ENCODE assay signal across 15 mouse cellular contexts in the genomic region with DNA sequence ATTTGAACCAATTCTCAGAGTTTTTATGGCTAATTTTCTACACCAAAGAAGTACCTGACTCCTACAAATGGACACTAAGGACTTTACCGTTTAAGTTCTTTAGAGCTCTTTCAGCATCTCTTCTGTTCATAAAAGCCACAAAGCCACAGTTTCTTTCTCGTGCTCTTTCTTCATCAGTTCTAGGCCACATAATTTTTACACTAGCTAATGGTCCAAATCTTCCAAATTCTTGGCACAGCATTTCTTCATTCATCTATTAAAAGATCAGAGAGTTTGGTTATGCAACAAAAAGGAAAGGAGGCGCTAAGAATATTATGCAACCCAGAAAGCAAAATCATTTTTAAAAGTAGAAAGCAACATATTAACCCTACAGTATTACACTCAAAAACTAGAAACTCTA.
"Had no signal": no experiment of that assay in that cellular context is flagged by ENCODE, and none has a peak within 500 bp of the region (broad histone marks: within the 10 kb centered on the region; RNA-seq: fewer than 3 reads in every experiment).

No protein-coding gene starts in this region.

- H3K4me2 ChIP-seq: lung, embryonic 14.5 days; midbrain, embryonic 11.5 days; midbrain, embryonic 13.5 days; midbrain, embryonic 15.5 days; neural tube, embryonic 12.5 days; stomach, embryonic 15.5 days had no signal

- H3K27ac ChIP-seq: midbrain, embryonic 13.5 days; midbrain, embryonic 15.5 days; neural tube, embryonic 12.5 days; stomach, embryonic 15.5 days; stomach, postnatal 0 days had no signal

- H3K9ac ChIP-seq: lung, embryonic 14.5 days; midbrain, embryonic 13.5 days; midbrain, embryonic 15.5 days; neural tube, embryonic 12.5 days; stomach, embryonic 15.5 days had no signal

- H3K4me3 ChIP-seq: megakaryocyte, embryonic 14.5 days; midbrain, embryonic 13.5 days; midbrain, embryonic 15.5 days; neural tube, embryonic 12.5 days; stomach, embryonic 15.5 days had no signal

- DNase-seq: lung, adult 18-20 months; lung, embryonic 14.5 days; lung, postnatal 14 days; lung, postnatal 4 days; right cerebral cortex, postnatal 14 days; thymus, adult 2 months; thymus, postnatal 25 days; thymus, postnatal 4 days had no signal

- ATAC-seq: midbrain, embryonic 13.5 days; midbrain, embryonic 15.5 days had no signal

- H3K27me3 ChIP-seq: megakaryocyte, embryonic 14.5 days; midbrain, embryonic 13.5 days; midbrain, embryonic 15.5 days; neural tube, embryonic 12.5 days; stomach, embryonic 15.5 days had no signal

- H3K9me3 ChIP-seq: megakaryocyte, embryonic 14.5 days; midbrain, embryonic 13.5 days; midbrain, embryonic 15.5 days; neural tube, embryonic 12.5 days; stomach, embryonic 15.5 days had no signal

- H3K4me1 ChIP-seq: megakaryocyte, embryonic 14.5 days; midbrain, embryonic 13.5 days; midbrain, embryonic 15.5 days; neural tube, embryonic 12.5 days; stomach, embryonic 15.5 days had no signal
